Mouse (Mus musculus) neural tube, embryonic 11.5 days (tissue): ENCODE measurements at regions not wholly inside any gene's neighbourhood (a gene's known extent, or its start where the extent isn't known, plus 50 kb on each side); places are given as distances from the start of the nearest gene placed in this dataset.

ENCODE experiments used
- ATAC-seq: fragments of 200-750 bp; cut with Nextera tagmentation; 2 replicates; pipeline ENCODE4 v1.8.0; 2017; ENCODE audit warnings: moderate number of reproducible peaks, mild to moderate bottlenecking, moderate TSS enrichment, moderate library complexity; ENCODE audit not compliant: insufficient read depth, low FRiP score, low TSS enrichment
- DNase-seq: peaks from one replicate; pipeline ENCODE4 v3.0.0-alpha.2; 2015; ENCODE audit warnings: low spot score
- H3K27ac ChIP-seq: fragments of 300-500 bp; sonication (generic); 2 replicates; pipeline ENCODE4 v1.5.1; 2014; ENCODE audit warnings: low read depth, mild to moderate bottlenecking, low read length
- H3K27me3 ChIP-seq: fragments of 300-500 bp; sonication (generic); 2 replicates; pipeline ENCODE4 v1.6.1; 2014; ENCODE audit warnings: mild to moderate bottlenecking, low read length, mixed read lengths; ENCODE audit not compliant: control insufficient read depth, insufficient read depth
- H3K36me3 ChIP-seq: fragments of 300-500 bp; sonication (generic); 2 replicates; pipeline ENCODE4 v1.6.1; 2014; ENCODE audit warnings: mild to moderate bottlenecking, low read length, moderate library complexity, mixed read lengths; ENCODE audit not compliant: control insufficient read depth, insufficient read depth
- H3K4me1 ChIP-seq: fragments of 300-500 bp; sonication (generic); 2 replicates; pipeline ENCODE4 v1.6.1; 2014; ENCODE audit warnings: low read length, mixed read lengths; ENCODE audit not compliant: control insufficient read depth, insufficient read depth
- H3K4me2 ChIP-seq: fragments of 300-500 bp; sonication (generic); 2 replicates; pipeline ENCODE4 v1.6.1; 2014; ENCODE audit warnings: low read depth, mild to moderate bottlenecking, moderate library complexity
- H3K4me3 ChIP-seq: fragments of 300-500 bp; sonication (generic); 2 replicates; pipeline ENCODE4 v1.5.1; 2014; ENCODE audit warnings: low read depth, low read length
- H3K9ac ChIP-seq: fragments of 300-500 bp; sonication (generic); 2 replicates; pipeline ENCODE4 v1.6.1; 2014; ENCODE audit warnings: mild to moderate bottlenecking, low read length
- H3K9me3 ChIP-seq: fragments of 300-500 bp; sonication (generic); 2 replicates; pipeline ENCODE4 v1.6.1; 2016; ENCODE audit warnings: low read length; ENCODE audit not compliant: control insufficient read depth
- WGBS: fragments of 180-500 bp; shearing (Covaris S2); extraction: QIAGEN DNeasy Blood & Tissue Kit; methylation state at CpG from one replicate; pipeline ENCODE4 v1.1.7; 2014; 5-methylcytosine and 5-hydroxymethylcytosine counted together

DNA sequence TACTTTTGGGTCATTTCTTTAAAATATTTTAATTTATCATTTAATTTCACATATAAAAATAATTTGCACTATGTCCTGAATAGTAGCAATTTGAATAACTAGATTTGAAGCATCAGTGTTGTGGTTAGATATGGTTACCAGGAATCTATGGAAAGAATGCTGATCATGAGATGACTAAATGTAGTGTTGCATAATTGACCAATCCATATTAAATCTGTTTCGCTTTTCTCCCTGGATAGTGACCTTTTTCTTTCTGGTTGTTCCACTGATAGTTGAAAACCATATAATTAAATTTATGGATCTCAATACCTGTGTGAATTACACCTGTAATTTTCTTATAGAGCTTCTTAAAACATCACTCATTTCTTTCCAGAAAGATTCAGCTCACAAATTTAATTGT is 1003.7 kb downstream of the Slc22a22 start:
- Histone ChIP-seq H3K9me3 (no peaks in the 10 kb centered on the region), H3K27me3 (no peaks in the 10 kb centered on the region), H3K36me3 (no peaks in the 10 kb centered on the region), H3K4me1 (no peaks in the 10 kb centered on the region), H3K27ac (no peak overlapping the region), H3K4me3 (no peak overlapping the region), H3K4me2 (no peak overlapping the region), H3K9ac (no peak overlapping the region)
- ATAC-seq (no peak), DNase-seq (no peak)
- WGBS: 87% methylated on average over 1 of the region's 1 CpGs

DNA sequence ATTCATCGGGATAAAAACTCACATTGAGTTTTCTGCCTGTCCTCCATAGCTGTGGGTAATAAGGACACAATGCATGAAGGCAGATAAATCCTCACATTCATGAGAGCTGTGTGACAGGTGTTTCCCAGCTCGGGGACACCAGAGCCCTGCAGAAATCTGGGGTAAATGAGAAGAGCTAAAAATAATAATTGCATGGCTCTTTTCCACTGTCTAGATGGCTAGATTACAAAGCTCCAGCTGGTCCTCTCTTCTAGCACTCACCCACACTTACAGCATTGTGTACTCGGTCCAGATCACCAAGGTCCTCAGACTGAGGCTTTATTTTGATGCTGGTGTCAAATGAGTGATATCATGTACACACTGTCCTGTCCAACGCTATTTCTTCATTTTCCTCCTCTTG is 1025.5 kb downstream of the Slc22a22 start:
- DNase-seq (no peak), ATAC-seq (no peak)
- Histone ChIP-seq H3K9ac (no peak overlapping the region), H3K4me1 (no peaks in the 10 kb centered on the region), H3K27ac (no peak overlapping the region), H3K4me3 (no peak overlapping the region), H3K9me3 (no peaks in the 10 kb centered on the region), H3K27me3 (no peaks in the 10 kb centered on the region), H3K36me3 (no peaks in the 10 kb centered on the region), H3K4me2 (no peak overlapping the region)
- WGBS: 72% methylated on average over 4 of the region's 4 CpGs

DNA sequence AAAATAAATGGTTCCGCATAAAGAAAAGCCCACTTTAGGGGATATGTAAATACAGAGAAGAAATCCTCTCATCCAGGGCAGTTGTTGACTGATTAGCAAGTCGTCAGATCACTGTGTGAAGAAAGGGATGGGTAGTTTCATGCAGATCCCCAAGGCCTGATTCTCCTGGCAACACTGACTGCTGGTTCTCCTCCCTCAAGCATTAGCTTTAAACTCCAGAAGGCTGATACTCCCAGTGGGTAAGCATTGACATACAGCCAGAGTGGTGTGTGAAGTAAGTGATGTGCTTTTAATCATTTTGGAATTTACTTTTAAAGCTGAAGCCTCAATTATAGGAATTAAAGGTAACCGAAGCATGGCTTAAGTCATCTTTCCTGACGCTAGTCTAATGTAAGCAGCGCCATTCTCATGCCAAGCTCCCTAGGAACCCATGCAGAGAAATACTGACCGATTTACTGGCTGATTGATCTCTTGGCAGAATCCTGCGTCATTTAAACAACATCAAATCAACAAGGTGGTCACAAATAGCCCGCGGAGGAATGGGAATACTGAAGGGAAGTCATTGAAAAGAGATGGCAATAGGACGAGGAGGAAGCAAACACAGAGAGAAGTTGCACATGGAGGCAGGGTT is 1029.3 kb downstream of the Slc22a22 start:
- WGBS: 65% methylated on average over 10 of the region's 10 CpGs
- ATAC-seq: no peak
- no peak overlapping the region for H3K4me3 ChIP-seq
- H3K27me3 ChIP-seq: no peaks in the 10 kb centered on the region
- H3K4me1 ChIP-seq: no peaks in the 10 kb centered on the region
- H3K9ac ChIP-seq: no peak overlapping the region
- H3K4me2 ChIP-seq: no peak overlapping the region
- H3K9me3 ChIP-seq: no peaks in the 10 kb centered on the region
- H3K36me3 ChIP-seq: no peaks in the 10 kb centered on the region
- no peak overlapping the region for H3K27ac ChIP-seq
- no peak for DNase-seq

DNA sequence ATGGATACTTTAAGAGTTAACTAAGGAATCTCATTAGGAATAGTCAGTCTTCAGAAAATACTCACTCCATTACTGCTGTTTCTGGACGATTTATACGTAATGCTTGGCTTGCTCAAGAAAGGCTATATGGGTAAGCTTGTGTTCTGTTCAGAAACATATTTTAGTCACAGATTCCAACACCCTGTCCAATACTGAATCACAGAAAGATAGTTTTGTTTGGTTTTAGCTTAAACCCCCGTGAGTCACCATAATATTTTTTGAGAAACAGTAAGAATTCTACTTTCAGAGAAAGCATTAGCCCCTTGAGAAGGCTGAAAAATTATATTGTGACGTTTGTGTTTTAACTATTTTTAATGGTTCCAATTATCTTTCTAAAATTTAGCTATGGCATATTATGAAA is 1037.3 kb downstream of the Slc22a22 start:
- no peaks in the 10 kb centered on the region for H3K36me3 ChIP-seq
- H3K4me2 ChIP-seq: no peak overlapping the region
- WGBS: 89% methylated on average over 4 of the region's 4 CpGs
- ATAC-seq (no peak), DNase-seq (no peak)
- no peak overlapping the region for H3K4me3 ChIP-seq
- no peaks in the 10 kb centered on the region for H3K9me3 ChIP-seq
- no peak overlapping the region for H3K9ac ChIP-seq
- H3K27me3 ChIP-seq: no peaks in the 10 kb centered on the region
- no peaks in the 10 kb centered on the region for H3K4me1 ChIP-seq
- H3K27ac ChIP-seq: no peak overlapping the region

DNA sequence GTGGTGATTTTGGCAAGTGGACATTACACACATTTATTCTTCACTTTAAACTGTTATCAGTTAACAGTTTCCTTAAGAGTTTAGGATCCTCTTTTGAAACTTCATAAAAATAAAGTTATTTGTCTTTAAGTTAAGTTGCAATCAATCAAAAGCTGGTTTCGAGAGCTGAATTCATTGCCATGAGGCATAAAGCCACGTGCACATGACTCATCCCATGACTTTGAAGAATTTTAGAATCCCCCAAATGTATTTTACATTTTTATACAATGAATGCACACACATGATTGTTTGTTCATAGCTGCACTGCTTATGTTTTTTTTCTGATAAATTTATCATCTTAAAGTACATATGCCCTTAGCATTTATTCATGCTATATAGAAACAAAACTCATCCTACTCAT is 1039.1 kb downstream of the Slc22a22 start:
- Histone ChIP-seq H3K4me3 (no peak overlapping the region), H3K27ac (no peak overlapping the region), H3K36me3 (no peaks in the 10 kb centered on the region), H3K4me1 (no peaks in the 10 kb centered on the region), H3K4me2 (no peak overlapping the region), H3K9ac (no peak overlapping the region), H3K27me3 (no peaks in the 10 kb centered on the region), H3K9me3 (no peaks in the 10 kb centered on the region)
- WGBS: 87% methylated on average over 2 of the region's 2 CpGs
- ATAC-seq: no peak
- DNase-seq: no peak

DNA sequence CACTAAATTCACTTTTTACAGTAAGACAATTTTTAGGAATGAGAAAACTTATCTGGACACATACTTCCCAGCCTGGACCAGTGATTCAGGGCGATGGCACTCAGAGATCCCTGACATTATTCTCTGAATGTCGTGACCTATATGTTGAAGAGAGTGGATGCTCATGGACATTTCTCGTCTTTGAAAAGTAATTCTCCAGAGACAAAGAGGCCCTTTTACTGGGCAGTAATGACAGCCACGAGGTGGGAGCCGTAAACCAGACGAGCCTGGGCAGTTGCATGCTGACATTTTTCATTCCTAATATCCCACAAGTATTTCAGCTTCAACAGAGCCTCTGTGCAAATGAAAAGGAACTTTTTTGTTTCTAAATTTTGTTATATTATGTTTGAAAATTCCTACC is 1041.3 kb downstream of the Slc22a22 start:
- Histone ChIP-seq H3K9me3 (no peaks in the 10 kb centered on the region), H3K27me3 (no peaks in the 10 kb centered on the region), H3K36me3 (no peaks in the 10 kb centered on the region), H3K4me3 (no peak overlapping the region), H3K9ac (no peak overlapping the region), H3K27ac (no peak overlapping the region), H3K4me2 (no peak overlapping the region), H3K4me1 (no peaks in the 10 kb centered on the region)
- ATAC-seq (no peak), DNase-seq (no peak)
- WGBS: 43% methylated on average over 6 of the region's 6 CpGs

DNA sequence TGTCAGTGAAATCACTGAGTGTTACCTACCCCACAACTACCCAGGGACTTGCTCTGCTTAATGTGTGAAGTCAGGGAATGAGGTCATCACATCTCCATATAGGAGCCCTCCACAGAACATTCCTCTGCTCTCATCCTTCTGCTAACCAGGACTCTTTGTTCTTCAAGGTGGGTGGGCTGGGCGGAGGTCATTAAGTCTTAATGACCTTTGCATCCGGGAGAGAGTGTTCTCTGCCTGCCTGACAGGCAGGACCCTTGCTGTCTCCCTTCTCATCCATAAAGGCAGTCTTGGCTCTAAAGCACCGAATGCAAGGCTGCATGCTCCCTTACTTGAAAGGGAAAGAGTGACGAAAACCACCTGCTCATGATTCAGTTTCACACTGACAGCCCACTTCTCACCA is 1051.4 kb downstream of the Slc22a22 start:
- ATAC-seq (no peak), DNase-seq (peak; percentile 19)
- H3K9ac ChIP-seq: no peak overlapping the region
- H3K4me2 ChIP-seq: no peak overlapping the region
- H3K27me3 ChIP-seq: no peaks in the 10 kb centered on the region
- H3K4me1 ChIP-seq: no peaks in the 10 kb centered on the region
- H3K9me3 ChIP-seq: no peaks in the 10 kb centered on the region
- no peak overlapping the region for H3K27ac ChIP-seq
- no peaks in the 10 kb centered on the region for H3K36me3 ChIP-seq
- 6% methylated on average over 4 of the region's 4 CpGs for WGBS
- H3K4me3 ChIP-seq: no peak overlapping the region

DNA sequence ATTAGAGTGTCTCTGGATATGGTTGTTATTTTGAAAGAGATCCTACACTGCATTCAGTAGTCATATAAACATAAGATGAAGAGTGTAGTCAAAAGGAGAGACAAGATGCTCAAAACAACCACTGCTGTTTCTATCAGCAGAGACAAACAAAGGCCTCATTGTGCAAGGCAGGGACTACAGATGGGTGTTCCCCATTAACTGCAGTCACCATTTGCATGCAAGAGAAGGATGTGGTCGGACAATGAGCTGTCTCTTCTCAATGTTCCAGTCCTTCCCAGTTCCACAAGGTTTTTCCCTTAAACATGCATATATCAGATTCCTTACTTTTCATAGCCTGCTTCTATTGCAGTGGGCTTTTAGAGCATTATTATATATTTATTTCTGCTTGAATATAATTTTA is 1056.7 kb downstream of the Slc22a22 start:
- Histone ChIP-seq H3K27ac (no peak overlapping the region), H3K4me3 (no peak overlapping the region), H3K4me1 (no peaks in the 10 kb centered on the region), H3K4me2 (no peak overlapping the region), H3K36me3 (no peaks in the 10 kb centered on the region), H3K27me3 (no peaks in the 10 kb centered on the region), H3K9ac (no peak overlapping the region), H3K9me3 (no peaks in the 10 kb centered on the region)
- 23% methylated on average over 1 of the region's 1 CpGs for WGBS
- peak; percentile 11 for DNase-seq
- peak; percentile 58; the same call in 1 of the 2 replicates for ATAC-seq

DNA sequence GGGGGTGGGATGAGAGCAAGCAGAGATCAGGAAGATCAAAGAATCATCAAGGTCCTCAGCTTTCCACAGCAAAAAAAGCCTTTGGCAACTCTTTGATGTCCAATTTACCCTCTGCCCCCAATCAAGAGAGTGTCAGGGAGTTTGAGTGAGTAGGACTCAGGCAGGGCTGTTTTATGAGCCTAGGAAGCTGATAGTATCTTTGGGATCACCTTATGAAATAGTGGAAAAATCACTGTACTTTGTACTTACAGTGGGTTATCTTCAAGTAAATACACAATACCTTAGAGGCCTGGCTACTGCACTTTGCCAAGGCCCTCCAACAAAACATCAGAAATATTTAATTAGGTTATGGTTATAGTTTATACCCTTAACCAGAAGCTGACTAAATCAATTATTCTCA is 1085.4 kb downstream of the Slc22a22 start:
- ATAC-seq (no peak), DNase-seq (no peak)
- Histone ChIP-seq H3K4me3 (no peak overlapping the region), H3K9me3 (no peaks in the 10 kb centered on the region), H3K36me3 (no peaks in the 10 kb centered on the region), H3K27me3 (no peaks in the 10 kb centered on the region), H3K4me1 (no peaks in the 10 kb centered on the region), H3K9ac (no peak overlapping the region), H3K4me2 (no peak overlapping the region), H3K27ac (no peak overlapping the region)
